Mouse (Mus musculus) G1E (cell line): Measurements from ENCODE around the gene Gm4559.

ENCODE experiments used
- CTCF ChIP-seq: IDR thresholded peaks from 2 replicates; pipeline ENCODE4 v1.5.1; 2012; ENCODE audit warnings: low read depth, low read length, inconsistent platforms, mixed read lengths
- GATA1 ChIP-seq: IDR thresholded peaks from 2 replicates; pipeline ENCODE4 v1.6.1; 2012; ENCODE audit warnings: borderline replicate concordance, low read length, inconsistent platforms, mixed read lengths
- POLR2AphosphoS5 ChIP-seq: IDR thresholded peaks from 2 replicates; pipeline ENCODE4 v1.6.1; 2012; ENCODE audit warnings: low read depth, low read length, inconsistent platforms; ENCODE audit not compliant: insufficient replicate concordance

DNA sequence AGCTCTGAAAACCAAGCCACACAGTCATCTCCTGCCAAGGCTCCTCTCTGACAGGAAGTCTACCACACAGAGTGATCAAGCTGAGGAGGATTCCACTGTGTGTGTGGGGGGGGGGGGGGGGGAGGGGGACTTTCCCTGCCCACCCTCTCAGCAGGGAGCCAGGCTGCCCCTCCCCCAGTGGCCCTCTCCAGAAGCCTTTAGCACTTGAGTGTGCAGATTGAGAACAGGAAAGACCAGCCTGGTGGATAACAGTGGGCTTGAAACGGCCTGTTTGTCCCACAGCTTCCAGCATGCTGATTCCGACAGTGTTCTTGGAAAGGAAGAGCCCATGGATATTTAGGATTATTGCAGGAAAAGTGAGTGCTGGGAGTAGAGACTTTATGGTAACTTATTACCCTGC lies 49.6 kb downstream of the Gm4559 start:
- TF ChIP-seq CTCF (no peak), GATA1 (no peak), POLR2AphosphoS5 (no peak)
